Mouse (Mus musculus) brain, embryonic 14.5 days (tissue): ENCODE results near the gene Lig3. TPM values are rescaled to one million over a fixed set of nuclear protein-coding genes. Genes with fewer than 3 reads are reported as not detected.
"Not testable (repeated sequence)": the region's sequence is repeated elsewhere in the genome, so short reads cannot be mapped to it uniquely, and the experiment has no call there.

Source experiments
- DNase-seq: peaks from one replicate; pipeline ENCODE4 v3.0.0-alpha.2; 2011; ENCODE audit warnings: low read depth
- CTCF ChIP-seq: fragments of 200-500 bp; IDR thresholded peaks from 2 replicates; pipeline ENCODE4 v1.5.1; 2012; ENCODE audit warnings: inconsistent platforms, mild to moderate bottlenecking, moderate library complexity, borderline replicate concordance; ENCODE audit not compliant: insufficient read depth, insufficient read length; ENCODE audit errors: extremely low read depth
- POLR2A ChIP-seq: fragments of 200-500 bp; IDR thresholded peaks from 2 replicates; pipeline ENCODE4 v1.6.1; 2012; ENCODE audit warnings: mild to moderate bottlenecking, inconsistent platforms, borderline replicate concordance; ENCODE audit not compliant: poor library complexity, insufficient read depth, insufficient read length, severe bottlenecking; ENCODE audit errors: extremely low read depth
- polyA plus RNA-seq: library from polyadenylated mRNA; depleted of rRNA; stranded (reverse); fragments of >200 nt; gene quantifications from 2 replicates; pipeline ENCODE4 v1.2.3, GENCODE M21; 2012

Lig3 gene
- polyA plus RNA-seq, 1 experiment, result 46.2 TPM

- no peak for TF ChIP-seq POLR2A
- no peak for TF ChIP-seq CTCF
- DNase-seq, result no peak
These were observed 16.4 kb upstream of the Lig3 start for GRCm38 (mm10) chr11:82764438-82764924.

GRCm38 (mm10) chr11:82780134-82780533 is 774 bp upstream of the Lig3 start:
- no peak for DNase-seq
- TF ChIP-seq CTCF, result no peak
- no peak for TF ChIP-seq POLR2A

- TF ChIP-seq CTCF (no peak), POLR2A (no peak)
- DNase-seq, result no peak
These were observed 1.3 kb downstream of the Lig3 start for GRCm38 (mm10) chr11:82782197-82782596.

- TF ChIP-seq CTCF (no peak), POLR2A (no peak)
- DNase-seq, result no peak
These were observed 2.5 kb downstream of the Lig3 start for GRCm38 (mm10) chr11:82783453-82783852.

- TF ChIP-seq CTCF (no peak), POLR2A (no peak)
- DNase-seq, result no peak
These were observed 25.7 kb downstream of the Lig3 start for GRCm38 (mm10) chr11:82806656-82807055.

GRCm38 (mm10) chr11:82807370-82807769 is 26.5 kb downstream of the Lig3 start:
- no peak for DNase-seq
- TF ChIP-seq CTCF (no peak), POLR2A (no peak)

GRCm38 (mm10) chr11:82808485-82808884 is 27.6 kb downstream of the Lig3 start:
- peak; percentile 8 for DNase-seq
- TF ChIP-seq POLR2A, result no peak
- TF ChIP-seq CTCF, result no peak

- TF ChIP-seq POLR2A, result no peak
- TF ChIP-seq CTCF, result peak; percentile 65; the same call in 1 of the 2 replicates
- DNase-seq, result peak; percentile 68
These were observed 38.4 kb downstream of the Lig3 start for GRCm38 (mm10) chr11:82819350-82819749.

GRCm38 (mm10) chr11:82820788-82821456 is 40.0 kb downstream of the Lig3 start:
- no peak for DNase-seq

GRCm38 (mm10) chr11:82826818-82827217 is 45.9 kb downstream of the Lig3 start:
- TF ChIP-seq CTCF (no peak), POLR2A (no peak)

More at GRCm38 (mm10) chr11:82820788-82821456, 40.0 kb downstream of the Lig3 start:
- TF ChIP-seq POLR2A, result no peak
- TF ChIP-seq CTCF, result no peak

GRCm38 (mm10) chr11:82831008-82831893 is 50.3 kb downstream of the Lig3 start:
- TF ChIP-seq POLR2A, result no peak
- no peak for TF ChIP-seq CTCF

More at GRCm38 (mm10) chr11:82826818-82827217, 45.9 kb downstream of the Lig3 start:
- no peak for DNase-seq

GRCm38 (mm10) chr11:82832402-82832801 is 51.5 kb downstream of the Lig3 start:
- DNase-seq, result not testable (repeated sequence)

More at GRCm38 (mm10) chr11:82831008-82831893, 50.3 kb downstream of the Lig3 start:
- DNase-seq, result peak; percentile 87
